Mouse (Mus musculus): Measurements from ENCODE around the gene Mcm5. TPM values are rescaled to one million over a fixed set of nuclear protein-coding genes. Genes with fewer than 3 reads are reported as not detected.

Gene Mcm5
- total and polyA plus RNA-seq, 3 experiments: 397 to 459 TPM; not detected in 1

DNA sequence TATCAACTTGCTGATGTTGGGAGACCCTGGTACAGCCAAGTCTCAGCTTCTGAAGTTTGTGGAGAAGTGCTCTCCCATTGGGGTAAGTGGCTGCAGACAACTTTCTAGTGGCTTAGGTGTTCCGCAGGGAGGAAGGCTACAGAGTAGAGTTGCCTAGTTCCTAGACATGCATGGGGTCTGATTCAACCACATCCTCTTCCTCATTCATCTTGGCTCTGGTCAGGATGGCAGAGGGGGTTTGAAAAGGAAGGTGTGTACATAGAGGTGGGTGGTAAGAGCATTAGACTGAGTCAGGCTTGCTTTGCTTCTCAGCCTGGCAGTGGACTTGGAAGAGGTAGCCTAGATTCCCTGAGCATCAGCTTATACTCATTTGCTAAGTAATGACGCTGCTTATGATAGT, 9.9 kb downstream of the Mcm5 start:
- no peaks in the 10 kb centered on the region for H3K4me1 ChIP-seq (ENCODE audit: control insufficient read depth in 1 of 2, insufficient read depth in 2 of 2, low read length in 2 of 2)
- no peaks in the 10 kb centered on the region for H3K27me3 ChIP-seq (ENCODE audit: control insufficient read depth in 1 of 2, insufficient read depth in 2 of 2, low read length in 2 of 2)
- H3K9ac ChIP-seq (ENCODE audit: control insufficient read depth, low read depth, low read length, poor library complexity, severe bottlenecking): no peak overlapping the region
- H3K9me3 ChIP-seq (replicated peaks; ENCODE audit: insufficient read depth, low read length): no peaks in the 10 kb centered on the region
- H3K4me3 ChIP-seq (ENCODE audit: control insufficient read depth in 1 of 2, insufficient read depth in 1 of 2, low read depth in 2 of 2, low read length in 2 of 2): no peak overlapping the region
- peaks cover 15 to 46% of the 10 kb centered on the region in 2 experiments for H3K36me3 ChIP-seq (ENCODE audit: control insufficient read depth in 1 of 2, insufficient read depth in 2 of 2, low read length in 2 of 2)
- no peak for TF ChIP-seq MYC (IDR thresholded peaks at IDR 0.05; ENCODE audit: low read depth, low read length)
- TF ChIP-seq ZMIZ1 (IDR thresholded peaks at IDR 0.05; ENCODE audit: low read depth, low read length): no peak
- no peak for TF ChIP-seq ZKSCAN1 (IDR thresholded peaks at IDR 0.05; ENCODE audit: low read depth, low read length)
- TF ChIP-seq USF2 (IDR thresholded peaks at IDR 0.05; ENCODE audit: borderline replicate concordance in 1 of 2, insufficient read depth in 1 of 2, low read depth in 1 of 2, low read length in 2 of 2): no peak
- no peak for TF ChIP-seq UBTF (IDR thresholded peaks at IDR 0.05; ENCODE audit: borderline replicate concordance, insufficient read depth, low read depth, low read length)
- no peak for TF ChIP-seq TBP (IDR thresholded peaks at IDR 0.05; ENCODE audit: low read depth, low read length)
- TF ChIP-seq GATA1 (IDR thresholded peaks at IDR 0.05; ENCODE audit: low read depth, low read length): no peak
- TF ChIP-seq TAL1 (IDR thresholded peaks at IDR 0.05; ENCODE audit: low read length): no peak
- TF ChIP-seq POLR2AphosphoS5 (IDR thresholded peaks at IDR 0.05; ENCODE audit: borderline replicate concordance, low read depth, low read length): no peak
- no peak for TF ChIP-seq RAD21 (IDR thresholded peaks at IDR 0.05; ENCODE audit: low read depth, low read length)
- no peak for TF ChIP-seq CTCF (IDR thresholded peaks at IDR 0.05 in 2 of 3, conservative IDR thresholded peaks at IDR 0.05 in 1 of 3; ENCODE audit: control insufficient read depth in 1 of 3, insufficient read depth in 1 of 3, low read depth in 2 of 3, low read length in 3 of 3, poor library complexity in 1 of 3, severe bottlenecking in 1 of 3)
- TF ChIP-seq E2F4 (IDR thresholded peaks at IDR 0.05; ENCODE audit: borderline replicate concordance, low read depth, low read length): no peak
- no peak for TF ChIP-seq RCOR1 (IDR thresholded peaks at IDR 0.05; ENCODE audit: low read depth, low read length)
- TF ChIP-seq JUND (IDR thresholded peaks at IDR 0.05; ENCODE audit: low read depth, low read length): no peak
- no peak for TF ChIP-seq MXI1 (IDR thresholded peaks at IDR 0.05; ENCODE audit: low read depth, low read length)
- H3K27ac ChIP-seq (ENCODE audit: control insufficient read depth, low read depth, low read length): no peak overlapping the region
- no peak for DNase-seq (ENCODE audit: low read depth, low spot score)
- peaks cover 2% of the 10 kb centered on the region; the same call in 1 of the 2 replicates for H3K79me2 ChIP-seq (ENCODE audit: control insufficient read depth, insufficient read depth, low read length, poor library complexity)

DNA sequence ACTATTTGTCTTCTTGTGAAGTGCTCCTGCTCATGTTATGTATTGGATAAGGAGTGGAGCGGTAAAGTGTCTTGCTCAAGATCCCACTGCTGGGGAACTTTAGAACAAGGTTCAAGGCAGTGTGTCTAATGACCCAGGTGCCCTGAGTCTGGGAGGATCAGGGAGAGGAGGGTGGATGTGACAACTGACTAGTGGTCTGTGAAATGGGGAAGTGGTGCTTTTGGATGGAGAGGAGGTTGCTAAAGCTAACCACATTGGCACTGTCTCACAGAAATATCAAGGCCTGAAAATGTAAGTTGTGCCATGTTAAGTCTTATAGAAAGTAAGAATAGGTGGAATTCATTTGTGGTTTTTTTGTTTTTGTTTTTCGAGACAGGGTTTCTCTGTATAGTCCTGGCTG, 10.4 kb downstream of the Mcm5 start:
- Histone ChIP-seq H3K36me3 (ENCODE audit: control insufficient read depth in 1 of 2, insufficient read depth in 2 of 2, low read length in 2 of 2) (peaks cover 15 to 48% of the 10 kb centered on the region in 2 experiments), H3K4me3 (ENCODE audit: control insufficient read depth in 1 of 2, insufficient read depth in 1 of 2, low read depth in 2 of 2, low read length in 2 of 2) (no peak overlapping the region), H3K4me1 (ENCODE audit: control insufficient read depth in 1 of 2, insufficient read depth in 2 of 2, low read length in 2 of 2) (no peaks in the 10 kb centered on the region), H3K27me3 (ENCODE audit: control insufficient read depth in 1 of 2, insufficient read depth in 2 of 2, low read length in 2 of 2) (no peaks in the 10 kb centered on the region), H3K9ac (ENCODE audit: control insufficient read depth, low read depth, low read length, poor library complexity, severe bottlenecking) (no peak overlapping the region), H3K27ac (ENCODE audit: control insufficient read depth, low read depth, low read length) (no peak overlapping the region), H3K9me3 (replicated peaks; ENCODE audit: insufficient read depth, low read length) (no peaks in the 10 kb centered on the region), H3K79me2 (ENCODE audit: control insufficient read depth, insufficient read depth, low read length, poor library complexity) (peaks cover 2% of the 10 kb centered on the region; the same call in 1 of the 2 replicates)
- TF ChIP-seq HCFC1 (IDR thresholded peaks at IDR 0.05; ENCODE audit: low read depth, low read length) (no peak), MYB (IDR thresholded peaks at IDR 0.05; ENCODE audit: low read depth, low read length) (no peak), ZKSCAN1 (IDR thresholded peaks at IDR 0.05; ENCODE audit: low read depth, low read length) (no peak), E2F4 (IDR thresholded peaks at IDR 0.05; ENCODE audit: borderline replicate concordance, low read depth, low read length) (no peak), SMC3 (IDR thresholded peaks at IDR 0.05; ENCODE audit: low read depth, low read length) (no peak), CHD2 (IDR thresholded peaks at IDR 0.05; ENCODE audit: low read length) (no peak)
- peak; percentile 77 for DNase-seq (ENCODE audit: low read depth, low spot score)

Data from MEL (cell line).